Mouse (Mus musculus): ENCODE data around the gene Inpp5f.
A peak's percentile ranks its signal among the peaks of the same experiment; 100 is the strongest.
"Not testable (repeated sequence)": the region's sequence is repeated elsewhere in the genome, so short reads cannot be mapped to it uniquely, and the experiment has no call there.

Inpp5f gene

DNA sequence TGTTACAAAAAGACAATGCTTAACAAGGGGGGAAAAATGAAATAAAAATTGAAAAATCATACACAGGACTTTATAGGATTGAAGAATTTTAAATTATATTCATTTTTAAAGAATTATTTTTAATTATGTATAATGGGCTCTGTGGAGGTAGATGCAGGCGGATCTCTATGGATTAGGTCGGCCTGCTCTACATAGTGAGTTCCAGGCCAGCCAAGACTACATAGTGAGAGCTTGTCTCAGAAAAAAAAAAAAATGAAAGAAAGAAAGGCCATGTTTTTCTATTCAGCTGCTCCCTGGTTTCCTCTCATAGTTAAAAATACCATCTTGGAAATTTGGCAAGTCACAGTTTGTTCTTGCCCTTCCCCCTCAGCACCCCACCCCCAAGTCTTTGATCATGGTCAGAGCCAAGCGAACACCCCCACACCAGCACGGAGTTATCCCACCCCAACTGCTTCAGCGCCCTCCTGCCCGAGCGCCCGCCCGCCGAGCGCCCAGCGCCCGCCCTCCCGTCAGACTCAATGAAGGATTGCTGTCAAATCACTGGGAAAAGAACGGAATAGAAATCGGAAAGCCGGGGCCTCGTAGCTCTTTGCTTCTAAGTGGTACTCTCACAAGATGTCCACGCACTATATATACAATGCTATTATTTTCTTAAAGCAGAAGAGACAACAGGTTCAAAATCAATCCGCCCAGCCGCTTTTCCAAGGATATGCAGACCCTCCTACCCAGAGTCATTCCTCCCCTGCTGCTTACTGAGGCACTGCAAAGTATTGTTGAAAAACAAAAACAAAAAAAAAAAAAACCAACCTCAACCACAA lies 18.8 kb upstream of the Inpp5f start:
- peak; percentile 19 for DNase-seq (ENCODE audit: low read depth, low spot score)

DNA sequence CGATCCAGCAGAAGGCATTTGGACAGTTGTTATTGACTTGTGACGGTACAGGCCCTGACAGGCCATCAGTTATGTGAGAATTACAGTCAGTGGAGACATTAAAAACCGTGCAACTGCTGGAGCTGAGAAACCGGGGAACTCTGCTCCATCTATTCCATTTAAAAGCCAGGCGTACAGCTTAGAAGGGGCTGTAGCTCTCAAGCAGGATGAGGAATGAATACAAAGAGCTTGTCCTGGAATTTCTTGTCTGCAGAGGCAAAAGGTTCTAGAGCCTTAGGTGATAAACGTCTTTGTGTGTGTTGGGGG lies 18.2 kb upstream of the Inpp5f start:
- no peak for DNase-seq (ENCODE audit: low read depth, low spot score)

DNA sequence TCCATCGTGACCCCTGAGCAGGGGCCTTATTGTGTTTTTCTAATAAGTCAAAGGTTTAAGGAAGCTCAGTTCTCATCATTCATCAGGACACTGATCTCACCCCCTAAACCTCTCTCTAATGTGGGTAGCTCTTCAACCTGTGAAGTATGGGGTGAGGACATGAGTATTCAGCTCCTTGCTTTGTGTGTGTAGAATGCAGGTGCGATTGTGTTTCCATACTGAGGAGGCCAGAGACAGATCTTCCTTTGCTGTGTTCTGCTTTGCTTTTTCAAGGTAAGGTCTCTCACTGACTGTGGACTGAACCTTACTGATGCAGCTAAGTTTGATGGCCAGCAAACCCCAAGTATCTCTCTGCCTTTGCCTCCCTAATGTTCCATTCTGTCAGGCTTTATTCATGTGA lies 14.9 kb upstream of the Inpp5f start:
- DNase-seq (ENCODE audit: low read depth, low spot score), result no peak

DNA sequence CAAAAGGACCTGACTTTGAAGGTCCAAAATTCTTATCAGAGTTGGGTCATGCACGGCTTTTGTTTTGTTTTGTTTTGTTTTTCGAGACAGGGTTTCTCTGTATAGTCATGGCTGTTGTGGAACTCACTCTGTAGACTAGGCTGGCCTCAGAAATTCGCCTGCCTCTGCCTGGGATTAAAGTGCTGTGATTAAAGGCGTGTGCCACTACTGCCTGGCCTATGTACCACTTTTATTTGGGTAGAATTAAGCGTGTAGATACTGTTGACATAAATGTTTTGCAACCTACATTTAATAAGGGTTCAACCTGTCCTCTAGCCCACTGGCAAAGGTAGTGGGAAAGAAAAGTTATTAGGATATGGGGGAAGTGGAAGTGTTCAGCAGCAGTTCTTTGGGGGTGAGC lies 12.1 kb upstream of the Inpp5f start:
- DNase-seq (ENCODE audit: low read depth, low spot score), result no peak

DNA sequence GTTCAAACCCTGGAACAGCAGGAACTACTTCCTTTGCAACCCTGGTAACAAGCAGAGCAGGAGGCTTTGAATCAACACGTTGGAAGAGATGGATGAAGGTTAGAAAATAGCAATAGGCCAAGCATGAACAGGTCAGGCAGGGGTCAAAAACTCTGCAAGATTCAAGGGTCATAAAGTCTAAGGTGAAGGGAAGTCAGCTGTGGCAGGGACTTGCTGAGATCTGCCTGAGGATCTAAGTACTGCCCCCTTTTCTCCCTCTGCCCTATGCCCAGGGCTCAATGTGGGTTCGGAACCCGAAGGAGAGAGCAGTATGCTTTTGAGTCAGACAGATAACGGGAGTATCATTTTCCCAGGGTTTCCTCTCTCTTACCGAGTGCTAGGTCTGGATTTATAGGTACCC lies 9.3 kb upstream of the Inpp5f start:
- DNase-seq (ENCODE audit: low read depth, low spot score), result no peak

DNA sequence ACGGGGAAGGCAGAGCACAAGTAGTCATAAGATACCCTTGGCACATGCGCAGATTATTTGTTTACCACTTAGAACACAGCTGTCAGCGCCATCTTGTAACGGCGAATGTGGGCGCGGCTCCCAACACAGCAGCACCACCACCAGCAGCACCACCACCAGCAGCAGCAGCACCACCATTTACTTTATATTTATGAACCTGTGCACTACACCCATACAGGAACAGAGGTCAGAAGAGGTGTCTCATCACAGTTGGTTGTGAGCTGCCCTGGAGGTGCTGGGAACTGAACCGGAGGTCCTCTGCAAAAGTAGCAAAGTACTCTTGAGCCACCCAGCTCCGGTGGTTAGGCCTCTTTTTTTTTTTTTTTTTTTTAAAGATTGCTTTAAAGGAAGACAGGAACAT lies 1.2 kb upstream of the Inpp5f start:
- not testable (repeated sequence) for DNase-seq (ENCODE audit: low read depth, low spot score)

DNA sequence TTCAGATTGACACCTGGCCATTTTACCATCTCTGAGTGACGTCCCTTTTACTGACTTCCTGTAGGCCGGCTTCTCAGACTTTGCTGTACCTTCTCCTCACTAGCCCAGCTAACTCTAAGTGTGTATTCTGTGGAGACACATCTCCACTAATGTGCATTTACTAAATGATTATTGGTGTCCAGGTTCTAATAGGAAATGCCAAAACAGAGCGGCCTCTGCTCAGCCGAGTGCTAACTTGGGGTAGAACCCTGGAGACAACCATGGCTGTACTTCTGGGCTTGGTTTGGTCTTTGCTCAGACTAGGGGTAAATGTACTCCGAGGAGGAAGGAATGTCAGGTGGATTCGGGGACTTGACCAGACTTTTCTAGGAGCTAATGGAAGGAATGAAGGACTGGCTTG lies 638 bp upstream of the Inpp5f start:
- DNase-seq (ENCODE audit: low read depth, low spot score), result no peak

DNA sequence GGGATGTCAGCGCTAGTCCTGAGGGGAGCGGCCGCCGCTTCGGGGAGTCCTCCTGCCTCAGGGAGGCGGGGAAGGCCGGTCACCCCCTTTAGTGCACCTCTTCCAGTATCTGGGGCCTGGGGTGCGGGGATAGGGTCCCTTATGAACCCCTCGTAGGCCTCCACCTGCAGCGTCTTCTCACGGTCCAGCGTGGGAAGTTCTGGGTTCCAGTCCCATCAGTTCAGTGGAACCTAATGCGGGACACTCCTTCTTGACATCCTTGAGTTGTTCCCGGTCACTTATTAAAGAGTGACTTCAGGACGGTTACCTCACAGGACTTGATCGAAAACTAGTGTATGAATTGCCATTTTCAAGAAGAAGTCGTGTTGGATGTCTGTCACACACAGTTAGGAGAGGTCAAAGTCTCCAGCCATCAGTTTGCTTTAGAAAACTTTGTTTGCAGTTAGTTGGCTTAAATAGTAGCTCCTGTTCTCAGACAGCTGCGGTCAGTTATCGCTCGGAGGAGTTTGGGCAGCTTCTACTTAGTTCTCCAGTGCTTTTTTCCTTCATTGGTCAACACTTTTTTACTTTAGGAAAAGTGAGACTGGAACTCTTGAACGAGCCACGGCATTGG lies 777 bp downstream of the Inpp5f start:
- no peak for DNase-seq (ENCODE audit: low read depth, low spot score)

DNA sequence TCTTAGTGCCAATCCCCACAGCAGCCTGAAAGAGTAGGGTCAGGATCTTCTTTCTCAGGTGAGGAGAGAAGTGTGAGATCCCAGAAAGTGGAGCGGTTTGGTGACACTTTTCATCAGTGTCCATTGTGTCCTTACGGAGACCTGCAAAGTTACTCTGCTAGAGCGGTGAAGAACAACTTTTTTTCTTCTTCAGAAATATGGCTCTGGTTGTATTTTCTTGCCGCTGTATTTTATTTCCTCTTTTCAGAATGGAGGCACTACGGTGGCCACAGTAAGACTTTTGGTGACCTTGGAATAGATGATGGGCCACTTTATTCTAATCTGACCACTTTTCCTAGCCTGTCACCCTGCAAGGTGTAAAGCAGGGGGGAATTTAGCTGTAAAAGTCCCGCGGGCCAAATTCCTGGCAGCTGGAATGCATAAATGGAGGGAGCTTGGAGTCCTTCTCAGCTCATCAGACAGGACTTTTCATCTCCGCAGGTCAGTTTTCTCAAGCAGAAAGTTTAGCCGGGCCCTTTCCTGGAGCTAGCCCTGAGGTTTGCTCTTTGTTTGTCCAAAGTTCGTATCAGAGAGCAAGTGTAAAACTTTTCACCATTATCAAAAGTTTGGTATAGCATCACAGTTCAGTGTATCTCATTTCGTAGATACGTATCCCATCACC lies 1.5 kb downstream of the Inpp5f start:
- no peak for DNase-seq (ENCODE audit: low read depth, low spot score)

DNA sequence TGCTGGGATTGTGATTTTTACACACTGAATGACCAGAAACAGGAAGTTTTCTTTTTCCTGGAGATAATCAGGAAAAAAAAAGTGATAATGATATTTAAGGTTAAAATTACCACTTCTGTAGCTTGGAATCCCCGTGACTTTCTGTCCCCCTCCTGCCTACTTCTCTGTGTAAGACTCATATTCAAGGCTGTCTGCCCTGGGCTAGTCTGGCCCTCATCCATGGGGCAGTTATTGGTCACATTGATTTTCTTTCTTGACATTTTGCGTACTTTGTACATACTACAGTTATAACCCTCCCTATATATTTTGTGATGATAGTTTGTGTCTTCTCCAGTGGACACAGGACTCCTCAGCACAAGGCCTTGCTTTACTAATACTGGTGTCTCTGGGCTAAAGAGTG lies 2.5 kb downstream of the Inpp5f start:
- no peak for DNase-seq (ENCODE audit: low read depth, low spot score)

DNA sequence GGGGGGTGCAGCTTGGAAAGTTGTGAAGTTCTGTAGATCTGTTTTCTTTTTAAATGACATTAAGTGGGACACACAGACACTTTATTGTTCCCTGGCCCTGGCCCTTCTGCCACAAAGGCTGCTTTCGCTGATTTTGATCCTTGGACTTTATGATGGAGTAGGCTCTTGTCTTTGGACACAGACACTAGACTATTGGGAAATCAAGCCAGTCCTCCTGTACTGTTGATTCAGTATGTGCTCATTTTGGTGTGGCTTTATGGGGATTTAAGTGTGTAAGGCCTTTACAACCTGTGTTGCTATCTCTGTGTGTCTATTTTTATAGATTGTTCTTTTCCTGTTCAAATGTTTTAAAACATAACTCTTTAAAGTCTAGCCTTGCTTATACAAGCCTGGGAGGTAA lies 6.5 kb downstream of the Inpp5f start:
- no peak for DNase-seq (ENCODE audit: low read depth, low spot score)

DNA sequence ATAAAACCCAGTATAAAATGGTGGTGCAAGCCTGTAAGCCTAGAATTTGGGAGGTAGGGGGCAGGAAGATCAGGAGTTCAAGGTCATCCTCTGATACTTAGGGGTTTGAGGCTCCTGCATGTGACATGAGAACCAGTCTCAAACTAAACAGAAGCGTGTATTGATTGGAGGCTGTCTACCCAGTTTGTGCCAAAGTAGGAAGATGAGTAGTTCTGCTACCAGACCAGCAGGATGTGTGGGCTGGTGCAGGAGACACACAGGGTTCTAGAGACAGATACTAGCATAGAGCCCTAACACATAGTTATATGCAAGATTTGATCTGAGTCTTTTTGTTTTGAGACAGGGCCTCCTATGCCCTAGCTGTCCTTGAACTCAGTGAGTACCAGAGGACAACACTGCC lies 9.1 kb downstream of the Inpp5f start:
- no peak for DNase-seq (ENCODE audit: low read depth, low spot score)

DNA sequence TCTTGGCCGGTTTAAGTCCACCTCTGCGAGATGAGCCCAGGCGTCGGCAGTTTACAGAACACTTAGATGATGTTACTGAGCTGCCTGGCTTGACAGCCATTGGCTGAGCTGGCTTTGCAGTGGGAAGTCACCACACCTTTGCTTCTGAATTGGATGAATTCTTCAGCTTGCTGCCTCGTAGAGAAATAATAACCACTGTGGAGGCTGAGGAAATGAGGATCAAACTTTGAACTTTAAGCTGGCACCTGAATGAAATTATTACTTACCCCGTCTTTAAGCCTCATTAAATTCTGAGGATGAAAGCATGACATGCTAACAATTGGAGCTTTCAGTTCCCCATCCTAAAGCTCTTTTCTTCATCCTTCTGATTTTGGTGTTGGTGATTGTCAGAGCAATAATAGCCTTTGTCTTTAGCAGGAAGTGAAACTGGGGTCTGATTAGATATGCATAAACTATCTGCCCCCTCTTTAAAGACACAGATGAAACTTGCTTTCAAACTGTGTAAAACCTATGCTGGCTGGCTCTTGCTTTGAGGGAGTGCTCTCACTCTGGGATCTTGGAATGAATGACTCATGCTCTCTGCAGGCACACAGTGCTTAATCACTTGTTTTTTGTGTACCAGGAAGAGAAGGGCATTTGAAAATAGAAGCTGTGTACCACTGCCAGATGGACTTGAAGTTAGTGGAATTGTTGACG lies 11.3 kb downstream of the Inpp5f start:
- DNase-seq (ENCODE audit: low read depth, low spot score), result peak; percentile 68

DNA sequence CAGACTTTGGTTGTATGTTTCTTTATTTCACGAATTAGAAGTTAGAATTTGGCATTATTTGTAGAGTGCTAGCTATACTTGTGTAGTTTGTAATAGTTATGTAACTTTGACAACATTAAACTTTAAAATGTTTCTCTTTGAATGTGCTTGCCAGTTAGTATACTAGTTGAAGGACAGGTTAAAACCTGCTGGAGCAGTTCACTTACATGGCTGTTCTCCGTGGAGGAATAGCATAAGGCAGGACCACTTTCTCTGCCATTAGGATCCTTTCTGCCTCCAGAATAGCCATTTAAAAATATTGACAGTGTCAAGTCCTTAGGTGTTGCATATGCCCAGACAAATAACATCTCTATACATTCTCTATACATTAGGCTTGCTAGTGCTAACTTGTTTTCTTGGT lies 11.9 kb downstream of the Inpp5f start:
- DNase-seq (ENCODE audit: low read depth, low spot score), result no peak

DNA sequence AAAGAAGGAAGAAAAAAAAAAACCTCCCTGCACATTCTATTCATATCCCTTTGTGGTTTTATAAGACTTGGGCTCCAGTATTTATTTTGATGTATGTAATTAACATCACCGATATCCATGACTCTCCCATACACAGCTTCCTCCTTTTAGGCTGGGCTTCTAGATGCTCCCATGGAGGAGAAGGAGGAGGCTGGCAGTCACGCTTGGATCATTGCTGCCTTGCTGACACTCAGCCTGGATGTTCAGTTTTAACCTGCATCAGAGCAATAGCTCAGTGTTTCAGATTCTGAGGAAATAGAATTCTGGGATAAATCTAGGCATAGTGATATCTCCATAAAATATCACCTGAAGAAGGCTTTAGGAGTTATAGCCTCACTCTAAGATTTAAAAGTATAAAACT lies 14.3 kb downstream of the Inpp5f start:
- DNase-seq (ENCODE audit: low read depth, low spot score), result no peak

DNA sequence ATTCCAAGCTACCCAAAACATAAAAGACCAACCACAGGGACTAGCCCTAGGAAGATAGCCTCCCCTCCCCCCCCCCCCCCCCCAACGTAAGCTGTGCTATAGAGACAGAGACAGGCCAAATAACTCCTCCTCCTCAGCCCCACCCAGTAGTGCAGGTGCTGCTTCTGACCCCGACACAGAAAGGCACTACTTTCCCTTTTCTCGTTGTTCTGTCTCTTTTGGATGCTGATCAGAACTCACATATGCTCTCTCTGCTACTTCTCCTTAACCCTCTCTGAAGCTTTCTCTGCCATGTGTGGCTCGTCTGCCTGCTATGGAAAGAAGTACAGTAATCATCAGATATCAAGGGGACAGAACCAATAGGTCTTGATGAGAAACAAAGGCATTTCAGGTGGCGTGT lies 15.5 kb downstream of the Inpp5f start:
- DNase-seq (ENCODE audit: low read depth, low spot score), result no peak

DNA sequence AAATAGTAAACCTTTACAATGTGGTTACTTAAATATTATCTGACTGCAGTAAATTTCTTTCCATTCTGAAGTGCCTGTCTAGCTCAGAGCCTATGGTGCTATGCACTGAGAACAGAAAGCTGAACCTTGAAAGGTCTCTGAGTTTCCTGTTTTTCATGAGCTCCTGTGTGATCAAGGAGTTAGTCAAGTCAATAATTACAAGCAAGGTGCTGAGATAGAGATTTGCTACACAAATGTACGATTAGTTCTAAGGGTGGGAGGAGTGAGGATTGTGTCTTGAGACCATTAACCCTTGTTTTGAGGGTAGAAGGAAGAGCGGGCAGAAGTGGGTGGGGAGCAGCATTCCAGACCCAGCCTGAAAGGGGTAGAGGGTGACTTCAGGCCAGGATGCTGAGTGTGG lies 16.1 kb downstream of the Inpp5f start:
- no peak for DNase-seq (ENCODE audit: low read depth, low spot score)

DNA sequence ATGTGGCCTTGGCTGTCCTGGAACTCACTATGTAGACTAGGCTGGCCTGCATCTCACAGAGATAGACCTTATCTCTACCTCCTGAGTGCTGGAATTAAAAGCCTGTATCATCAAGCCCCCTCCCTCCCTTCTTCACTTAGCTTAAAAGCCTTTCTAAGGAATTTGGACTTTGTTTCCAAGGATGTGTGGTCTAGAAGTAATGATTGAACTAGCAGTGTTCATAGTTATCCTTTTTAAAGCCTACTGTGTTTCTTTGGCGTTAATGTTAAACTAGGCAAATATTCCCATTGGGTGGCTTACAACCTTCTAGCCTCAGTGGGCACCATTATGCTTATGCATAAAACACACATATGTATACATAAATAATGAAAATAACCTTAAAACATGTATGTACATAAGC lies 16.6 kb downstream of the Inpp5f start:
- no peak for DNase-seq (ENCODE audit: low read depth, low spot score)

DNA sequence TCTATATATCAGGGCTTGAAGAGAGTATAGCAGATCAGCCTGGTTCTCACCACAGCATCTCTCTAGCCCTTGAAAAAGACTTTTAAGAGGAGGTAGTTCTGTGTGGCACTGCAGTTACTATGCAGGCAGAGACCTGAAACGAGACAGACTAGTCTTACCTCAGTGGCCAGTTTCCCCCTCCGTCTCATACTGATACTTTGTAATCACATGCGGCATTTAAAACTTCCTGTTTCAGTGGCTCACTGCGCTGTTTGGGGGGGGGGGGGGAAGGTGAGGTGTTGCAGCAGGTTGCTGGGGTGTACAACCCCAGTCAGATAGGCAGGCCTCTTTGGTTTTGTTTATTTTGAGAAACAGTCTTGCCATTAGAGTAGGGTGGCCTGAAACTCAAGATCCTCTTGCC lies 22.0 kb downstream of the Inpp5f start:
- no peak for DNase-seq (ENCODE audit: low read depth, low spot score)

DNA sequence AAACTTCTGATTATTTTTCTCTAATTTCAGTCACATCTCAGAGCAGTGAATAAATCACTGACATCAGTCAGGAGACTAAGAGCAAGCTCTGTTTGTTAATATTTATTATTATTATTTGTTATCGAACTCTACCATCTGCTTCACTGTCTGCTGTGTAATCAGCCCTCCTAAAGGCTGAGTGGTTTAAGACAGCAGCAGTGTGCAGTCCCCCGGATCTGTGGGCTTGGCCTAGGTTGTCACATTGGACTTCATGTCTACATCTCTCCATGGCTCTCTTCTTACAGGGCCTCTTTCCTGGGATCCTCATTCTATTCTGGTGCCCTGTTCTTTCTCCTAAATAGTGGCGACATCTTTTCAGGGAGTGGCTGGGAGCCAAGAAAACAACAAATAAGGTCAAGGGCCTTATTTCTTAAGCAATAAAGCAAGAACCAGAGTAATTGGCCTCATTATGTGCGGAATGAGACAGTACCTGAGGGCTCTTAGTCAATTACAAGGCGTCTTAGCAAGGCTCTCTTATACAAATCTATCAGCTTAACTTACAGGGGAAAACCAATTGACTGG lies 28.9 kb downstream of the Inpp5f start:
- no peak for DNase-seq (ENCODE audit: low read depth, low spot score)

DNA sequence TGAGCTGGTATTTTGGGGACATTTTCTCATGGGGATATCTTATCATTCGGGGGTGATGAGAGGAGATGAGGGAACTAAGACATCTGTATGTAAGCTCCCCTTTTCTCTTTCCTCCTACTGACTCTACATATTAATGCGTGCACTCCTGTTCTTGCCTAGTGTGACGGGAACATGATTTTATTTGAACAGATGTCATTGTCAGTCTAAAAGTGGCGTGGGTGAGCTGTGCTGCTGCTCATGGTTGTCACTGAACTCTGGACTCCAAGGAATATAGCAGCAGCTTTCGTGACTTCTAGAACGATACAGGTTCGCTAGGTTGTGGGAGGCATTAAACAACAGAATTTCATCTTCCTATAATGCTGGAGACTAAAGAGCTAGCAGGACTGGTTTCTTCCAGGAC lies 30.4 kb downstream of the Inpp5f start:
- no peak for DNase-seq (ENCODE audit: low read depth, low spot score)

DNA sequence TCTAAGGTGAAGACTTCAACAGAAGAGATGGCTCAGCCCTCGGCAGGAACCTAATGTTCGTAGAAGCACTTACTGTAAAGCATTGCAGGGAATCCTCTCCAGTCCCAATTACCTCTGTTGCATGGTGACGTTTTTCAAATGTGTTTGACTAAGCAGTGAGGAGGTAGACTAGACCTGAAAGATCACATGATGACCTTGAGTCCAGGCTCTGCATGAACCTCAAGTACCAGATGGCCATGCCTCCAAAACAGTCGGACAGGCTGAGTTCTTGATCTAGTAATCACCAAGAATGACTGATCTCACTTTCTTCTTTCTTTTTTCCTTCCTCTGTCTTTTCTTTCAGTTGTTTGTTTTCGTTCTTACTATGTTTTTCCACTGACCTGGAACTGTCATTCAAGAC lies 31.3 kb downstream of the Inpp5f start:
- no peak for DNase-seq (ENCODE audit: low read depth, low spot score)
